Mouse (Mus musculus) limb, embryonic 14.5 days (tissue): ENCODE results near the gene Slc25a43. TPM values are rescaled to one million over a fixed set of nuclear protein-coding genes. Genes with fewer than 3 reads are reported as not detected.
A peak's percentile ranks its signal among the peaks of the same experiment; 100 is the strongest.

Experiments
- ATAC-seq: fragments of 200-750 bp; cut with Nextera tagmentation; 2 replicates; pipeline ENCODE4 v1.8.0; 2017; ENCODE audit warnings: low read depth, moderate number of reproducible peaks, moderate TSS enrichment; ENCODE audit not compliant: low FRiP score
- DNase-seq: peaks from one replicate; pipeline ENCODE4 v3.0.0-alpha.2; 2015; ENCODE audit warnings: low spot score
- H3K27ac ChIP-seq: fragments of 300-500 bp; sonication (generic); replicated peaks from 2 replicates; pipeline ENCODE4 v1.5.1; 2014; ENCODE audit warnings: low read depth, mild to moderate bottlenecking, low read length, moderate library complexity, mixed read lengths
- H3K27me3 ChIP-seq: fragments of 300-500 bp; sonication (generic); 2 replicates; pipeline ENCODE4 v1.6.1; 2014; ENCODE audit warnings: low read length, mixed read lengths; ENCODE audit not compliant: control insufficient read depth, insufficient read depth
- H3K36me3 ChIP-seq: fragments of 300-500 bp; sonication (generic); 2 replicates; pipeline ENCODE4 v1.6.1; 2014; ENCODE audit warnings: mild to moderate bottlenecking, low read length, moderate library complexity, mixed read lengths; ENCODE audit not compliant: control insufficient read depth, insufficient read depth
- H3K4me1 ChIP-seq: fragments of 300-500 bp; sonication (generic); 2 replicates; pipeline ENCODE4 v1.6.1; 2014; ENCODE audit warnings: antibody characterized with exemption, low read length, mixed read lengths; ENCODE audit not compliant: control insufficient read depth, insufficient read depth
- H3K4me2 ChIP-seq: fragments of 300-500 bp; sonication (generic); replicated peaks from 2 replicates; pipeline ENCODE4 v1.6.1; 2014; ENCODE audit warnings: low read depth, mild to moderate bottlenecking, low read length, moderate library complexity; ENCODE audit not compliant: severe bottlenecking
- H3K4me3 ChIP-seq: fragments of 300-500 bp; sonication (generic); replicated peaks from 2 replicates; pipeline ENCODE4 v1.5.1; 2014; ENCODE audit warnings: low read length
- H3K9ac ChIP-seq: fragments of 300-500 bp; sonication (generic); 2 replicates; pipeline ENCODE4 v1.6.1; 2014; ENCODE audit warnings: mild to moderate bottlenecking, low read depth, low read length, moderate library complexity; ENCODE audit not compliant: severe bottlenecking
- H3K9me3 ChIP-seq: fragments of 300-500 bp; sonication (generic); 2 replicates; pipeline ENCODE4 v1.6.1; 2016; ENCODE audit warnings: low read length; ENCODE audit not compliant: control insufficient read depth
- POLR2A ChIP-seq: fragments of 200-500 bp; IDR thresholded peaks from 2 replicates; pipeline ENCODE4 v1.8.0; 2012; ENCODE audit warnings: inconsistent platforms, mild to moderate bottlenecking, moderate library complexity, borderline replicate concordance; ENCODE audit not compliant: insufficient read depth, insufficient read length; ENCODE audit errors: extremely low read depth
- WGBS: fragments of 180-500 bp; shearing (Covaris S2); extraction: QIAGEN DNeasy Blood & Tissue Kit; methylation state at CpG from one replicate; pipeline ENCODE4 v1.1.7; 2014; 5-methylcytosine and 5-hydroxymethylcytosine counted together
- polyA plus RNA-seq, 2 experiments: library from polyadenylated mRNA; depleted of rRNA in 1 of 2; stranded (reverse) in 1 of 2; unstranded in 1 of 2; fragments of >200 nt; fragmentation: Nextera tagmentation in 1 of 2; extraction: Ambion mirVana in 1 of 2; gene quantifications; 2 replicates each; pipeline versions ENCODE4 v1.2.1 to v1.2.3; 2012 to 2014

Gene Slc25a43
- polyA plus RNA-seq, 2 experiments = 1.8 to 2.3 TPM

GRCm38 (mm10) chrX:36816368-36816899 is 73.0 kb downstream of the Slc25a43 start:
- H3K9ac ChIP-seq = no peak overlapping the region
- H3K4me1 ChIP-seq = no peaks in the 10 kb centered on the region
- no peak for TF ChIP-seq POLR2A
- H3K9me3 ChIP-seq = no peaks in the 10 kb centered on the region
- H3K27ac ChIP-seq = no peak overlapping the region
- WGBS = 39% methylated on average over 8 of the region's 8 CpGs
- no peak overlapping the region for H3K4me2 ChIP-seq
- DNase-seq (no peak), ATAC-seq (peak; percentile 12; the same call in 1 of the 2 replicates)
- H3K27me3 ChIP-seq = no peaks in the 10 kb centered on the region
- no peak overlapping the region for H3K4me3 ChIP-seq
- no peaks in the 10 kb centered on the region for H3K36me3 ChIP-seq

GRCm38 (mm10) chrX:36816953-36817441 is 73.5 kb downstream of the Slc25a43 start:
- no peak for TF ChIP-seq POLR2A
- H3K9ac ChIP-seq = no peak overlapping the region
- no peaks in the 10 kb centered on the region for H3K27me3 ChIP-seq
- DNase-seq (no peak), ATAC-seq (peak; percentile 60; the same call in 1 of the 2 replicates)
- no peaks in the 10 kb centered on the region for H3K9me3 ChIP-seq
- no peaks in the 10 kb centered on the region for H3K36me3 ChIP-seq
- WGBS = 18% methylated on average over 9 of the region's 10 CpGs
- H3K27ac ChIP-seq = no peak overlapping the region
- H3K4me1 ChIP-seq = no peaks in the 10 kb centered on the region
- peak overlapping the region; percentile 11; the same call in 1 of the 2 replicates for H3K4me3 ChIP-seq
- peak overlapping the region; percentile 44 for H3K4me2 ChIP-seq

- H3K9ac ChIP-seq = no peak overlapping the region
- ATAC-seq (no peak), DNase-seq (no peak)
- H3K27me3 ChIP-seq = no peaks in the 10 kb centered on the region
- 76% methylated on average over 4 of the region's 4 CpGs for WGBS
- TF ChIP-seq POLR2A = no peak
- H3K36me3 ChIP-seq = no peaks in the 10 kb centered on the region
- H3K4me1 ChIP-seq = no peaks in the 10 kb centered on the region
- H3K9me3 ChIP-seq = no peaks in the 10 kb centered on the region
- no peak overlapping the region for H3K27ac ChIP-seq
- H3K4me2 ChIP-seq = no peak overlapping the region
- no peak overlapping the region for H3K4me3 ChIP-seq
Observed at GRCm38 (mm10) chrX:36819575-36819974, 76.1 kb downstream of the Slc25a43 start.

- Histone ChIP-seq H3K27ac (no peak overlapping the region), H3K9me3 (no peaks in the 10 kb centered on the region), H3K9ac (no peak overlapping the region), H3K4me3 (no peak overlapping the region), H3K27me3 (no peaks in the 10 kb centered on the region), H3K36me3 (no peaks in the 10 kb centered on the region), H3K4me1 (no peaks in the 10 kb centered on the region), H3K4me2 (no peak overlapping the region)
- ATAC-seq = no peak
- 25% methylated on average over 4 of the region's 4 CpGs for WGBS
- DNase-seq = no peak
- no peak for TF ChIP-seq POLR2A
Observed at GRCm38 (mm10) chrX:36820201-36820600, 76.7 kb downstream of the Slc25a43 start.

- WGBS = 72% methylated on average over 10 of the region's 10 CpGs
- Histone ChIP-seq H3K27me3 (no peaks in the 10 kb centered on the region), H3K4me2 (no peak overlapping the region), H3K9ac (no peak overlapping the region), H3K9me3 (no peaks in the 10 kb centered on the region), H3K4me1 (no peaks in the 10 kb centered on the region), H3K27ac (no peak overlapping the region), H3K36me3 (no peaks in the 10 kb centered on the region), H3K4me3 (no peak overlapping the region)
- ATAC-seq (no peak), DNase-seq (no peak)
- TF ChIP-seq POLR2A = no peak
Observed at GRCm38 (mm10) chrX:36823932-36824711, 80.7 kb downstream of the Slc25a43 start.
